Mouse (Mus musculus): ENCODE data around the gene Stard3. TPM values are rescaled to one million over a fixed set of nuclear protein-coding genes. Genes with fewer than 3 reads are reported as not detected.

Stard3 gene
- polyA plus RNA-seq, 1 experiment from 2014 or later, result 52.8 TPM

- Histone ChIP-seq H3K4me3 (replicated peaks; ENCODE audit: low read length) (no peak overlapping the region), H3K4me1 (replicated peaks; ENCODE audit: control insufficient read depth, insufficient read depth, low read length) (peaks cover 13% of the 10 kb centered on the region), H3K27me3 (replicated peaks; ENCODE audit: control insufficient read depth, insufficient read depth, low read length) (peaks cover 3% of the 10 kb centered on the region), H3K9me3 (ENCODE audit: control insufficient read depth, low read length) (no peaks in the 10 kb centered on the region), H3K4me2 (ENCODE audit: low read length) (no peak overlapping the region), H3K27ac (ENCODE audit: low read length) (no peak overlapping the region), H3K36me3 (ENCODE audit: control insufficient read depth, insufficient read depth) (no peaks in the 10 kb centered on the region), H3K9ac (replicated peaks; ENCODE audit: low read depth, low read length) (no peak overlapping the region)
- no peak for ATAC-seq
- 51% methylated on average over 6 of the region's 6 CpGs for WGBS
Observed at GRCm38 (mm10) chr11:98394301-98394700, 36.1 kb downstream of the Stard3 start.

GRCm38 (mm10) chr11:98395041-98395440 is 36.9 kb downstream of the Stard3 start:
- 38% methylated on average over 4 of the region's 4 CpGs for WGBS
- ATAC-seq, result no peak
- Histone ChIP-seq H3K4me2 (ENCODE audit: low read length) (no peak overlapping the region), H3K4me1 (replicated peaks; ENCODE audit: control insufficient read depth, insufficient read depth, low read length) (peaks cover 16% of the 10 kb centered on the region), H3K36me3 (ENCODE audit: control insufficient read depth, insufficient read depth) (no peaks in the 10 kb centered on the region), H3K9me3 (ENCODE audit: control insufficient read depth, low read length) (no peaks in the 10 kb centered on the region), H3K9ac (replicated peaks; ENCODE audit: low read depth, low read length) (no peak overlapping the region), H3K27ac (ENCODE audit: low read length) (no peak overlapping the region), H3K27me3 (replicated peaks; ENCODE audit: control insufficient read depth, insufficient read depth, low read length) (peaks cover 3% of the 10 kb centered on the region), H3K4me3 (replicated peaks; ENCODE audit: low read length) (no peak overlapping the region)

- Histone ChIP-seq H3K9ac (replicated peaks; ENCODE audit: low read depth, low read length) (no peak overlapping the region), H3K27ac (ENCODE audit: low read length) (no peak overlapping the region), H3K27me3 (replicated peaks; ENCODE audit: control insufficient read depth, insufficient read depth, low read length) (no peaks in the 10 kb centered on the region), H3K4me2 (ENCODE audit: low read length) (no peak overlapping the region), H3K9me3 (ENCODE audit: control insufficient read depth, low read length) (no peaks in the 10 kb centered on the region), H3K4me3 (replicated peaks; ENCODE audit: low read length) (no peak overlapping the region), H3K4me1 (replicated peaks; ENCODE audit: control insufficient read depth, insufficient read depth, low read length) (peaks cover 22% of the 10 kb centered on the region), H3K36me3 (ENCODE audit: control insufficient read depth, insufficient read depth) (no peaks in the 10 kb centered on the region)
- 95% methylated on average over 7 of the region's 7 CpGs for WGBS
- ATAC-seq, result no peak
Observed at GRCm38 (mm10) chr11:98397946-98398345, 39.8 kb downstream of the Stard3 start.

GRCm38 (mm10) chr11:98400161-98400726 is 42.1 kb downstream of the Stard3 start, which contains the start of gene Pgap3:
Gene Pgap3, minus strand, starts transcription at chr11:98400490.
- Histone ChIP-seq H3K36me3 (ENCODE audit: control insufficient read depth, insufficient read depth) (no peaks in the 10 kb centered on the region), H3K9ac (replicated peaks; ENCODE audit: low read depth, low read length) (peak within 1 kb of the TSS; percentile 85), H3K4me3 (replicated peaks; ENCODE audit: low read length) (peak within 1 kb of the TSS; percentile 86), H3K4me1 (replicated peaks; ENCODE audit: control insufficient read depth, insufficient read depth, low read length) (peaks cover 9% of the 10 kb centered on the region), H3K4me2 (ENCODE audit: low read length) (peak within 1 kb of the TSS; percentile 85), H3K9me3 (ENCODE audit: control insufficient read depth, low read length) (no peaks in the 10 kb centered on the region), H3K27ac (ENCODE audit: low read length) (peak within 1 kb of the TSS; percentile 97), H3K27me3 (replicated peaks; ENCODE audit: control insufficient read depth, insufficient read depth, low read length) (peaks cover 5% of the 10 kb centered on the region; the same call in 1 of the 2 replicates)
- under 1% methylated on average over 40 of the region's 40 CpGs for WGBS
- ATAC-seq, result peak; percentile 94

- WGBS, result 65% methylated on average over 3 of the region's 3 CpGs
- H3K9me3 ChIP-seq (ENCODE audit: control insufficient read depth, low read length), result no peaks in the 10 kb centered on the region
- no peaks in the 10 kb centered on the region for H3K36me3 ChIP-seq (ENCODE audit: control insufficient read depth, insufficient read depth)
- H3K9ac ChIP-seq (replicated peaks; ENCODE audit: low read depth, low read length), result peak overlapping the region; percentile 85
- H3K4me2 ChIP-seq (ENCODE audit: low read length), result peak overlapping the region; percentile 85
- peak overlapping the region; percentile 97 for H3K27ac ChIP-seq (ENCODE audit: low read length)
- H3K27me3 ChIP-seq (replicated peaks; ENCODE audit: control insufficient read depth, insufficient read depth, low read length), result peaks cover 5% of the 10 kb centered on the region; the same call in 1 of the 2 replicates
- peaks cover 9% of the 10 kb centered on the region for H3K4me1 ChIP-seq (replicated peaks; ENCODE audit: control insufficient read depth, insufficient read depth, low read length)
- no peak for ATAC-seq
- peak overlapping the region; percentile 86 for H3K4me3 ChIP-seq (replicated peaks; ENCODE audit: low read length)
Observed at GRCm38 (mm10) chr11:98400816-98401215, 42.6 kb downstream of the Stard3 start.

GRCm38 (mm10) chr11:98406621-98407020 is 48.5 kb downstream of the Stard3 start:
- Histone ChIP-seq H3K27me3 (replicated peaks; ENCODE audit: control insufficient read depth, insufficient read depth, low read length) (peaks cover 8% of the 10 kb centered on the region), H3K27ac (ENCODE audit: low read length) (no peak overlapping the region), H3K36me3 (ENCODE audit: control insufficient read depth, insufficient read depth) (no peaks in the 10 kb centered on the region), H3K4me3 (replicated peaks; ENCODE audit: low read length) (no peak overlapping the region), H3K9me3 (ENCODE audit: control insufficient read depth, low read length) (no peaks in the 10 kb centered on the region), H3K4me1 (replicated peaks; ENCODE audit: control insufficient read depth, insufficient read depth, low read length) (peaks cover 8% of the 10 kb centered on the region), H3K4me2 (ENCODE audit: low read length) (no peak overlapping the region), H3K9ac (replicated peaks; ENCODE audit: low read depth, low read length) (no peak overlapping the region)
- no peak for ATAC-seq
- WGBS, result 75% methylated on average over 6 of the region's 6 CpGs

GRCm38 (mm10) chr11:98408872-98409271 is 50.7 kb downstream of the Stard3 start:
- ATAC-seq, result no peak
- Histone ChIP-seq H3K4me1 (replicated peaks; ENCODE audit: control insufficient read depth, insufficient read depth, low read length) (peaks cover 22% of the 10 kb centered on the region), H3K36me3 (ENCODE audit: control insufficient read depth, insufficient read depth) (no peaks in the 10 kb centered on the region), H3K4me2 (ENCODE audit: low read length) (no peak overlapping the region), H3K27ac (ENCODE audit: low read length) (no peak overlapping the region), H3K4me3 (replicated peaks; ENCODE audit: low read length) (no peak overlapping the region), H3K9ac (replicated peaks; ENCODE audit: low read depth, low read length) (no peak overlapping the region), H3K9me3 (ENCODE audit: control insufficient read depth, low read length) (no peaks in the 10 kb centered on the region), H3K27me3 (replicated peaks; ENCODE audit: control insufficient read depth, insufficient read depth, low read length) (peaks cover 10% of the 10 kb centered on the region)
- WGBS, result 48% methylated on average over 8 of the region's 8 CpGs

GRCm38 (mm10) chr11:98409341-98409822 is 51.2 kb downstream of the Stard3 start:
- ATAC-seq, result peak; percentile 47; the same call in 1 of the 2 replicates
- no peaks in the 10 kb centered on the region for H3K36me3 ChIP-seq (ENCODE audit: control insufficient read depth, insufficient read depth)
- no peak overlapping the region for H3K4me2 ChIP-seq (ENCODE audit: low read length)
- H3K9me3 ChIP-seq (ENCODE audit: control insufficient read depth, low read length), result no peaks in the 10 kb centered on the region
- H3K4me1 ChIP-seq (replicated peaks; ENCODE audit: control insufficient read depth, insufficient read depth, low read length), result peaks cover 22% of the 10 kb centered on the region
- H3K27ac ChIP-seq (ENCODE audit: low read length), result no peak overlapping the region
- no peak overlapping the region for H3K4me3 ChIP-seq (replicated peaks; ENCODE audit: low read length)
- peaks cover 10% of the 10 kb centered on the region for H3K27me3 ChIP-seq (replicated peaks; ENCODE audit: control insufficient read depth, insufficient read depth, low read length)
- no peak overlapping the region for H3K9ac ChIP-seq (replicated peaks; ENCODE audit: low read depth, low read length)
- WGBS, result 2% methylated on average over 9 of the region's 10 CpGs

- ATAC-seq, result peak; percentile 81
- H3K36me3 ChIP-seq (ENCODE audit: control insufficient read depth, insufficient read depth), result no peaks in the 10 kb centered on the region
- H3K27ac ChIP-seq (ENCODE audit: low read length), result peak within 1 kb of the TSS; percentile 29
- H3K9ac ChIP-seq (replicated peaks; ENCODE audit: low read depth, low read length), result peak within 1 kb of the TSS; percentile 63
- H3K4me1 ChIP-seq (replicated peaks; ENCODE audit: control insufficient read depth, insufficient read depth, low read length), result peaks cover 25% of the 10 kb centered on the region
- no peaks in the 10 kb centered on the region for H3K9me3 ChIP-seq (ENCODE audit: control insufficient read depth, low read length)
- H3K27me3 ChIP-seq (replicated peaks; ENCODE audit: control insufficient read depth, insufficient read depth, low read length), result peaks cover 10% of the 10 kb centered on the region
- peak within 1 kb of the TSS; percentile 62 for H3K4me3 ChIP-seq (replicated peaks; ENCODE audit: low read length)
- WGBS, result under 1% methylated on average over 42 of the region's 49 CpGs
- peak within 1 kb of the TSS; percentile 99 for H3K4me2 ChIP-seq (ENCODE audit: low read length)
Observed at GRCm38 (mm10) chr11:98412273-98412796, 54.2 kb downstream of the Stard3 start, which contains the start of gene Erbb2. Gene Erbb2, plus strand, starts transcription at chr11:98412470.
